Mouse (Mus musculus) hindbrain, embryonic 13.5 days (tissue): Measurements from ENCODE around the gene Adpgk. TPM values are rescaled to one million over a fixed set of nuclear protein-coding genes. Genes with fewer than 3 reads are reported as not detected.
A peak's percentile ranks its signal among the peaks of the same experiment; 100 is the strongest.

Source experiments
- ATAC-seq: fragments of 200-750 bp; cut with Nextera tagmentation; 2 replicates; pipeline ENCODE4 v1.8.0; 2017; ENCODE audit warnings: moderate TSS enrichment; ENCODE audit not compliant: low FRiP score
- H3K27ac ChIP-seq: fragments of 300-500 bp; sonication (generic); 2 replicates; pipeline ENCODE4 v1.5.1; 2015; ENCODE audit warnings: inconsistent platforms, mild to moderate bottlenecking, moderate library complexity
- H3K27me3 ChIP-seq: fragments of 300-500 bp; sonication (generic); 2 replicates; pipeline ENCODE4 v1.6.1; 2015; ENCODE audit warnings: mild to moderate bottlenecking, inconsistent platforms
- H3K36me3 ChIP-seq: fragments of 300-500 bp; sonication (generic); 2 replicates; pipeline ENCODE4 v1.6.1; 2015; ENCODE audit warnings: mild to moderate bottlenecking, inconsistent platforms
- H3K4me1 ChIP-seq: fragments of 300-500 bp; sonication (generic); replicated peaks from 2 replicates; pipeline ENCODE4 v1.6.1; 2015; ENCODE audit warnings: inconsistent platforms
- H3K4me2 ChIP-seq: fragments of 300-500 bp; sonication (generic); 2 replicates; pipeline ENCODE4 v1.6.1; 2015; ENCODE audit warnings: inconsistent platforms, mild to moderate bottlenecking, moderate library complexity
- H3K4me3 ChIP-seq: fragments of 300-500 bp; sonication (generic); 2 replicates; pipeline ENCODE4 v1.5.1; 2015; ENCODE audit warnings: mild to moderate bottlenecking, inconsistent platforms
- H3K9ac ChIP-seq: fragments of 300-500 bp; sonication (generic); 2 replicates; pipeline ENCODE4 v1.6.1; 2015; ENCODE audit warnings: mild to moderate bottlenecking, inconsistent platforms
- H3K9me3 ChIP-seq: fragments of 300-500 bp; sonication (generic); 2 replicates; pipeline ENCODE4 v1.6.1; 2016; ENCODE audit warnings: inconsistent platforms
- WGBS: fragments of 180-500 bp; shearing (Covaris S2); methylation state at CpG from one replicate; pipeline ENCODE4 v1.1.7; 2015; 5-methylcytosine and 5-hydroxymethylcytosine counted together
- polyA plus RNA-seq: library from polyadenylated mRNA; unstranded; fragments of >200 nt; fragmentation: Nextera tagmentation; extraction: Ambion mirVana; gene quantifications from 2 replicates; pipeline ENCODE4 v1.2.1, GENCODE M21; 2015

Gene Adpgk
- polyA plus RNA-seq, 1 experiment from 2014 or later = 23.2 TPM

DNA sequence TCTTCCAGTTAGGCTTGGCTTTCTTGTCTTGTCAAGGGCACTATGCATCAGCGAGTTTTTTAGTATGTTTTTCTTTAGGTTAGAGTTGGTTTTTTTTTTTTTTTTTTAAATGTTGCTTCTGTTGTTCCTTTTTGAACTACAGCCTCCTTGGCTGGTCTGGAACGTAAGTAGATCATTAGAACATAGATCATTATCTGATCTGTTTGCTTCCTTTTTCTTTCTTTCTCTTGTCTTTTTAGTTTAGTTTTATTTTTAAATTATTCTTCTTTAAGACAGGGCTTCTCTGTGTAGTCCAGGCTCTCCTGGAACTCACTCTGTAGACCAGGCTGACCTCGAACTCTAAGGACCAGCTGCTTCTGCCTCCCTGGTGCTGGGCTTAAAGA is 1.1 kb downstream of the Adpgk start:
- peaks cover 3% of the 10 kb centered on the region; the same call in 1 of the 2 replicates for H3K36me3 ChIP-seq
- no peaks in the 10 kb centered on the region for H3K27me3 ChIP-seq
- no peaks in the 10 kb centered on the region for H3K9me3 ChIP-seq
- peaks cover 28% of the 10 kb centered on the region for H3K4me1 ChIP-seq
- peak overlapping the region; percentile 83 for H3K9ac ChIP-seq
- no peak for ATAC-seq
- WGBS = 46% methylated on average over 3 of the region's 3 CpGs
- peak overlapping the region; percentile 63 for H3K4me2 ChIP-seq
- H3K27ac ChIP-seq = no peak overlapping the region
- H3K4me3 ChIP-seq = peak overlapping the region; percentile 89

DNA sequence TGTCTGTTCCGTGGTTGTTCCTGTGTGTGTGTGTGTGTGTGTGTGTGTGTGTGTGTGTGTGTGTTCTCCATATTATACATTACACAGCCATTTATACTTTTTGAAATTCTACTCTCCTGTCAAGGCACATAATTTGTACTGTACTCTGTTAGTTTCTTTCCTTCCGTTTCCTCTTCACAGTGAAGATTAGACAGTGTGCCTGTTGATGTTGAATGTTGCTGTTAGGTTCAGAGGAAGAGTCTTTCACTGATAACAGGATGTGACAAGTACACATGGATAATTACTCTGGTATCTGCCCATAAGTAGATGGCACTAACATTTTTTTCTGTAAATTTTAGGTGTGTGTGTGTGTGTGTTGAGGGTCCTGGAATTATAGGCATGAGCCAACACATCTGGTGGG is 5.1 kb downstream of the Adpgk start:
- 98% methylated on average over 2 of the region's 2 CpGs for WGBS
- H3K27me3 ChIP-seq = no peaks in the 10 kb centered on the region
- no peak overlapping the region for H3K27ac ChIP-seq
- no peak for ATAC-seq
- peaks cover 14% of the 10 kb centered on the region for H3K4me1 ChIP-seq
- H3K9ac ChIP-seq = no peak overlapping the region
- H3K9me3 ChIP-seq = no peaks in the 10 kb centered on the region
- peaks cover 37% of the 10 kb centered on the region for H3K36me3 ChIP-seq
- H3K4me2 ChIP-seq = no peak overlapping the region
- H3K4me3 ChIP-seq = no peak overlapping the region

DNA sequence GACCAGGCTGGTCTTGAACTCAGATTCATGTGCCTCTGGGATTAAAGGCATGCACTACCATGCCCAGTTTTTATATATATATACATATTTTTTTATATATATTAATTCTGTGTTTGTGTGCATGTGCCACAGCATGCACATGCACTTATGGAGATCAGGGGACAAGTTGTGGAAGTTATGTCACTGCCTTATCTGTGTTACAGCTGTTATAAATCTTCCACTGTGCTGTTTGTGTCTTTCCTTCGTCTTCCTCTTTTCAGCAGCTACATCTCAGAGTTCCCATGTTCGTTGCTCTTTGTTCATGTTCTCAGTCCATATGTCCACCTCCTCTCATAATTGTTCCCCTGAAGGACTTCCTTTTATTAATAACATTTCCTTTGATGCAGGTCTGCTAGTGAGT is 16.5 kb downstream of the Adpgk start:
- no peak overlapping the region for H3K4me3 ChIP-seq
- no peak overlapping the region for H3K27ac ChIP-seq
- peaks cover 56% of the 10 kb centered on the region for H3K36me3 ChIP-seq
- no peak overlapping the region for H3K4me2 ChIP-seq
- H3K9ac ChIP-seq = no peak overlapping the region
- no peaks in the 10 kb centered on the region for H3K4me1 ChIP-seq
- no peaks in the 10 kb centered on the region for H3K27me3 ChIP-seq
- 93% methylated on average over 2 of the region's 2 CpGs for WGBS
- no peaks in the 10 kb centered on the region for H3K9me3 ChIP-seq
- ATAC-seq = no peak

DNA sequence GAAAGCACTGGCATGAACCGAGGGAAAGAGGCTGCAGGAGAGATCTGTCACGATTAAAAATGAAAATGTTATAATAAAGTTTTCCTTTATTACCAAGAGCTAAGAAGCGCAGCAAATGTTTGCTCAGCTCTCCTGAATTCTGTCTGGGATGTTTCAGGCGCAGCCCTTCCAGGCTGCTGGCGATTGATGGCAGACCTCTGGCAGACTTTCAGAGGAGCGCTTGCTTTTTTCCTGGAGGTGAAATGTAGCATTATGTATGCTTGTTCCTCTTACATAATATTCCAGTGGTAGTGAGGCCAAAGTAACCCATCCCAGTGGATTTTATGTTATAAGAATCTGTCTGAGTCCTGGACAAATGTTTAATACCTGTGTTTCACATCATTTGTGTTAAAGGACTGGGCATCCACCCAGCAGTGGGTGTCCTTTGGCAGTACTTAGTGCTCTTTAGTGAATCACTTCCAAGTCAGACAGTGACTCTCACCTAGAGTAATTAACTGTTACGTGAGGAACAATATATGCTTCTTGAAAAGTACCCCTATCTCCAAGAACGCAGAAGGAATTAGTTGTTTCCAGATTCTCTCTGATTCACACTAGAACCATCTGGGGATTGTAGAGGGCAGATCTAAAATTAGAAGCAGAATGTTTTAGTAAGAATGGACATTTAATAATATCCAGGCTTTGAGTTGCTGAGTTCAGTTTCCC is 19.4 kb downstream of the Adpgk start:
- Histone ChIP-seq H3K4me3 (no peak overlapping the region), H3K4me2 (no peak overlapping the region), H3K9me3 (no peaks in the 10 kb centered on the region), H3K27me3 (no peaks in the 10 kb centered on the region), H3K4me1 (no peaks in the 10 kb centered on the region), H3K9ac (no peak overlapping the region), H3K36me3 (peaks cover 63% of the 10 kb centered on the region), H3K27ac (no peak overlapping the region)
- no peak for ATAC-seq
- WGBS = 93% methylated on average over 8 of the region's 8 CpGs

DNA sequence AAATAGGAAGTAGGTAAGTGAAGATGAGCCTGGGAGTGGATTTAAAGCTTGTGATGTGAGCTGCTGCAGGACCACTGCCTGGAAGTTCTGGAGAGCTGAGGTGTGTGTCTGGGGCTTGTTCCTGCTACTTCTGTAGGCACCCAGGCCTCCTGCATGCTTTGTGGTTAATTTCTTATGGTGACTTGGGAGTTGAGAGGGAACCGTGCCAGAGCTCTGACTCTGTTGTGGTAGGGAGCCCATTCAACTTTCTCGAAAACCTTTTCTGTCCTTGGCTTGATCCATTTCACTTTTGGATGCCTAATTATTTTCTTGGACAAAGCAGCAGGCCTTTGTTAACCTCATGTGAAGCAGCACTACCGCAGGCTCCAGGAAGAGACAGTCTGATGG is 19.9 kb downstream of the Adpgk start:
- no peaks in the 10 kb centered on the region for H3K9me3 ChIP-seq
- no peak overlapping the region for H3K4me3 ChIP-seq
- WGBS = 91% methylated on average over 3 of the region's 3 CpGs
- no peaks in the 10 kb centered on the region for H3K4me1 ChIP-seq
- no peak overlapping the region for H3K4me2 ChIP-seq
- H3K27me3 ChIP-seq = no peaks in the 10 kb centered on the region
- ATAC-seq = no peak
- peaks cover 62% of the 10 kb centered on the region for H3K36me3 ChIP-seq
- no peak overlapping the region for H3K27ac ChIP-seq
- H3K9ac ChIP-seq = no peak overlapping the region

DNA sequence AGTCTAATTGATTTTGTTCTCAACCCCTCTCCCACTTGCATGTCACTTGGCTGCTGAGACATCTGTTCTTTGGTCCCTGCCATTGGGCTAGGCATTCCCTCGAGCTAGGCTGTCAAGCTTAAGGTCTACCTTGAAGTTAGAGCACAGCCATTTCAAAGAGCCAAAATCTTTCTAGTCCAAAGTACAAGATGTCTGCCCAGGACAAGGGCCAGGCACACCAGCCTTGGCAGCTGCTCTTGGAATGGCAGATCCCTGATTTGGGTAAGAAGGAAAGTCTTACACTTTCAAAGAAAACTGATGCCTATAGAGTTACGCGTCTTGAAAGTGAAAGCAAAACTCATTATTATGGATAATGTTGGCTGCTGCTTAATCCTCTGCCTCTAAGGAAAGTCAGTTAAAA is 24.8 kb downstream of the Adpgk start:
- Histone ChIP-seq H3K36me3 (peaks cover 62% of the 10 kb centered on the region), H3K9ac (no peak overlapping the region), H3K4me1 (no peaks in the 10 kb centered on the region), H3K4me2 (no peak overlapping the region), H3K9me3 (no peaks in the 10 kb centered on the region), H3K27ac (no peak overlapping the region), H3K27me3 (no peaks in the 10 kb centered on the region), H3K4me3 (no peak overlapping the region)
- 87% methylated on average over 3 of the region's 3 CpGs for WGBS
- ATAC-seq = no peak

DNA sequence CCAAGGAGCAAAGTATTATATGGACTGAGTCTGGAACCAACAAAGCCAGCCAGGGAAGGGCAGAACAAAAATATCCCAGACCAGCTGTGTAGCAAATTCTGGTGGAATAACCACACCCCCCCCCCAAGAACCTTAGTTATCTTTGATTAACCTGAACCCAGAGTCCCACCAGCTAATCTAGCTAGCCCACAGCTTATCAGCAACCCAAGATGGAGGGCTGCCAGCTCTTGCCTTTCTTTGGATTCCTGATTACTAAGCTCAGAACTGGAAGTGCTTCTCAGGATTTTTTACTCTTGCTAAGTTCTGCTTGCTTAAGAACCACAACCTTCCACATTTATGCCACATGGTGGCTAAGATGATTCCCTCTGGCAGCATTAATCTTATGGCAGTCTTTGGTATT is 33.0 kb downstream of the Adpgk start:
- H3K9ac ChIP-seq = no peak overlapping the region
- H3K9me3 ChIP-seq = no peaks in the 10 kb centered on the region
- no peaks in the 10 kb centered on the region for H3K4me1 ChIP-seq
- no peak overlapping the region for H3K27ac ChIP-seq
- no peak overlapping the region for H3K4me3 ChIP-seq
- no peak for ATAC-seq
- H3K4me2 ChIP-seq = no peak overlapping the region
- no peaks in the 10 kb centered on the region for H3K27me3 ChIP-seq
- H3K36me3 ChIP-seq = peaks cover 86% of the 10 kb centered on the region

DNA sequence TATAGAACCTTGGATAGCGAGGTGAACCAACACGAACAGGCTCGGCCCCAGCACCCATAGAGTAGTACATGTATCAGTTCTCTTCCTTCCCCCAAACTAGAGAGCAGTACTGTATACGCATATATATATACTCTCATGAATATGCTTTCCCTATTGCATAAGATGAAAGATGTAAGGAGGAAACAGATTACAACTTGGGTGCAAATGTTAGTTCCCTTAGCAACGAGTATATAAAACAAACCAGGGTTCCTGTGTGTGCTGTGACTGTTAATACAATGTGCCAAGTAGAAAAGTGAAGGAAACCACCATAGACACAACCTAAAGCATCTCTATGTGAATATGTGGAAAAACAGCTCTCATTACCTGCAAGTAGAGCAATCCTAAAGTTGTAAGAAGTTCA is 38.7 kb downstream of the Adpgk start:
- Histone ChIP-seq H3K4me3 (no peak overlapping the region), H3K27me3 (no peaks in the 10 kb centered on the region), H3K27ac (no peak overlapping the region), H3K4me1 (no peaks in the 10 kb centered on the region), H3K9me3 (no peaks in the 10 kb centered on the region), H3K4me2 (no peak overlapping the region), H3K9ac (no peak overlapping the region), H3K36me3 (peaks cover 84% of the 10 kb centered on the region)
- no peak for ATAC-seq
- 96% methylated on average over 5 of the region's 5 CpGs for WGBS

DNA sequence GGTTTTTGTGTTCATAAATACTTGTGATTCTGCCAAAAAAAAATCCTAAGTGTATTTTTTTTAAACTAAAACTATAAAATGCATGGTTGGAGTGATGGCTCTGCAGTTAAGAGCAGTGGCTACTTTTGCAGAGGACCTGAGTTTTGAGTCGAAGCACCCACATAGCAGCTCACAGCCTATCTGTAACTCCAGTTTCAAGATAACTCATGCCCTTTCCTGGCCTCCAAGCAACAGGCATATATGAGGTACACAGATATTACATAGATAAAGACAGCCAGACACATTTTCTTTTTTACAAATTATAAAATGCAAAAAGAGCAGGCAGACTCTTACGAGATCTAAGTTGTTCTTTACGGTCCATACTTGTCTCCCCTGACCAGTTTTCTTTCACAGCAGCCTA is 45.2 kb downstream of the Adpgk start:
- Histone ChIP-seq H3K4me1 (no peaks in the 10 kb centered on the region), H3K4me2 (no peak overlapping the region), H3K36me3 (peaks cover 75% of the 10 kb centered on the region), H3K9me3 (no peaks in the 10 kb centered on the region), H3K27ac (no peak overlapping the region), H3K4me3 (no peak overlapping the region), H3K9ac (no peak overlapping the region), H3K27me3 (no peaks in the 10 kb centered on the region)
- WGBS = 97% methylated on average over 3 of the region's 3 CpGs
- no peak for ATAC-seq

DNA sequence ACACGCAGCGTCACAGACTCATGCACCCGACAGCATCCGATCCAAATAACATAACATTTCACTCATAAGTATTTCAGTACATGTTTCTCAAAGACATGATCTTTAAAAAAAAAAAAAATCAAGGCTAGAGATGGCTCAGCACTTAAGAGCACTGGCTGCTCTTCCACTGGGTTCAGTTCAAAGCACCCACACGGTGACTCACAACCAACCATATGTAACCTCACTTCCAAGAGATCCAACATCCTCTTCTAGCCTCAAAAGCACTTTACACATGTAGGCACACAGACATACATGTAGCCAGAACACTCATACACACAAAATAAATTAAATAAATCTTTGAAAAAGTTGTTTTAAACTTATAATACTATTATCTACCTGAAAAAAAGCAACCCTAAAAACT is 46.5 kb downstream of the Adpgk start:
- no peak for ATAC-seq
- no peak overlapping the region for H3K4me2 ChIP-seq
- no peaks in the 10 kb centered on the region for H3K27me3 ChIP-seq
- H3K9ac ChIP-seq = no peak overlapping the region
- no peak overlapping the region for H3K4me3 ChIP-seq
- H3K27ac ChIP-seq = no peak overlapping the region
- 94% methylated on average over 5 of the region's 5 CpGs for WGBS
- H3K9me3 ChIP-seq = no peaks in the 10 kb centered on the region
- peaks cover 75% of the 10 kb centered on the region for H3K36me3 ChIP-seq
- H3K4me1 ChIP-seq = no peaks in the 10 kb centered on the region

DNA sequence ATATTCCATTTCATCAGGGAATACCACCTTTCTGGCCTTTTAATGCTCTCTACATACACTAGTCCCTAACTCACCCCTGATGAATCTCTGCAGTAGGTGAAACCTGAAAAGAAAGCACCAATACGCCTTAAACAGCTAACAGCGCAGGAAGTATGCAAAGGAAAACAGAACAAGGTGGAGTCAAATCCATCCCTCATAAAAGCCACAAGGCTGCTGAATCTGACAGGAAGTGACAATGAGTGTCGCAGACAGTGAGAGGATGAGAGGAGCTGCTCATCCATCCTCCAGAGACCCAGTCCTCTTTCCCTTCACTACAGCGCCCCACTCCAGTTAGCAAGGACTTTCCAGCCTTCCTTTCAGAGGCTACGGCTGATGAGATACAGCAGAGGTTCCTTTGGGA is 47.1 kb downstream of the Adpgk start:
- 82% methylated on average over 5 of the region's 5 CpGs for WGBS
- Histone ChIP-seq H3K4me3 (no peak overlapping the region), H3K4me1 (no peaks in the 10 kb centered on the region), H3K27me3 (no peaks in the 10 kb centered on the region), H3K36me3 (peaks cover 75% of the 10 kb centered on the region), H3K27ac (no peak overlapping the region), H3K9ac (no peak overlapping the region), H3K9me3 (no peaks in the 10 kb centered on the region), H3K4me2 (no peak overlapping the region)
- ATAC-seq = no peak

DNA sequence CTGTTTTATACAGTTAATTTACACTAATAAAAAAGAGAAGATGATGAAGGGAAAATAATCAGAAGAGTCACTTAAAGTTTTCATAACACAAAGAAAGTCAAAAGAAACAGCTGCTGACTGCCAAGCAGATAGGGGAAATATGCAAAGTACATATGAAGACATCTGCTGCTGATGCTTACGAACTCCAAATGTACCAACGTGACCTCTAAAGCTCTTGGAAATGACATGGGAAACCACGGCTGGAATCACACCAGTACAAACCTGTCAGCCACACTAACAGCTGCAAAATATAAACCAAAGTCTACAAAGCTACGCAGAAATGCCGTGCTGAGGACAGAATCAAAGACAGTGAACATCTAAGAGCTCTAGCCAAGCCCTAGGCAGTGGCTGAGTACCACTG is 47.7 kb downstream of the Adpgk start:
- H3K27me3 ChIP-seq = no peaks in the 10 kb centered on the region
- H3K27ac ChIP-seq = no peak overlapping the region
- H3K4me2 ChIP-seq = no peak overlapping the region
- H3K4me3 ChIP-seq = no peak overlapping the region
- peaks cover 81% of the 10 kb centered on the region for H3K36me3 ChIP-seq
- H3K9ac ChIP-seq = no peak overlapping the region
- H3K4me1 ChIP-seq = no peaks in the 10 kb centered on the region
- WGBS = 94% methylated on average over 5 of the region's 5 CpGs
- no peak for ATAC-seq
- no peaks in the 10 kb centered on the region for H3K9me3 ChIP-seq

DNA sequence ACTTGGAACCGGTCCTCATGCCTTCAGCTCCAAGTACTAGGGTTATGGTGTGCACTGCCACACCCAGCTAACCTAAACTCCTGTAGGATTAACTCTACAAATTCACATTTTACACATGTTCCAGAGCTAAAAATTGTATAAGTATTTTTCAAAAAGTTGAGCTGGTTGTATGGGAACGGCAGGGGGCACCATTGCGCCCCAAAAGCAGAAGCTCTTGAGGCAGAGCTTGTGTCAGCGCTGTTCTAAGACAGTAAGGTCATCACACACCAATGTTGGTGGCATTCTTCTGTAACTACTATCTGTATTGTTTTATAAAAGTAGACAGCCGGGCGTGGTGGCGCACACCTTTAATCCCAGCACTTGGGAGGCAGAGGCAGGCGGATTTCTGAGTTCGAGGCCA is 48.6 kb downstream of the Adpgk start:
- H3K4me3 ChIP-seq = no peak overlapping the region
- H3K27me3 ChIP-seq = no peaks in the 10 kb centered on the region
- no peaks in the 10 kb centered on the region for H3K4me1 ChIP-seq
- H3K9ac ChIP-seq = no peak overlapping the region
- H3K4me2 ChIP-seq = no peak overlapping the region
- no peaks in the 10 kb centered on the region for H3K9me3 ChIP-seq
- peaks cover 75% of the 10 kb centered on the region for H3K36me3 ChIP-seq
- WGBS = 86% methylated on average over 8 of the region's 9 CpGs
- ATAC-seq = no peak
- no peak overlapping the region for H3K27ac ChIP-seq
